Mouse (Mus musculus) embryonic fibroblast, embryonic 13.5 days (primary cell): ENCODE measurements around the gene Rad9a. TPM values are rescaled to one million over a fixed set of nuclear protein-coding genes. Genes with fewer than 3 reads are reported as not detected.
A peak's percentile ranks its signal among the peaks of the same experiment; 100 is the strongest.

Experiments
- H3K27ac ChIP-seq: 2 replicates; pipeline ENCODE4 v1.5.1; 2012; ENCODE audit warnings: low read length, control low read depth, inconsistent platforms; ENCODE audit not compliant: insufficient read depth
- H3K4me1 ChIP-seq: 2 replicates; pipeline ENCODE4 v1.6.1; 2011; ENCODE audit warnings: low read length; ENCODE audit not compliant: control insufficient read depth, insufficient read depth
- H3K4me3 ChIP-seq: 2 replicates; pipeline ENCODE4 v1.5.1; 2011; ENCODE audit warnings: mild to moderate bottlenecking, control low read depth, low read length; ENCODE audit not compliant: insufficient read depth
- CTCF ChIP-seq: IDR thresholded peaks from 2 replicates; pipeline ENCODE4 v1.5.1; 2011; ENCODE audit warnings: mild to moderate bottlenecking, control low read depth, low read length, moderate library complexity, borderline replicate concordance; ENCODE audit not compliant: insufficient read depth
- POLR2A ChIP-seq: IDR thresholded peaks from 2 replicates; pipeline ENCODE4 v1.6.1; 2011; ENCODE audit warnings: low read depth, mild to moderate bottlenecking, control low read depth, low read length, moderate library complexity
- polyA plus RNA-seq: library from polyadenylated mRNA; stranded (reverse); fragments of >200 nt; gene quantifications from 2 replicates; pipeline ENCODE4 v1.2.4, GENCODE M21; 2011; ENCODE audit warnings: low read depth; ENCODE audit not compliant: missing spikeins, insufficient read length

Rad9a gene
- polyA plus RNA-seq, 1 experiment = 32.3 TPM

GRCm38 (mm10) chr19:4194776-4195650, 6.4 kb downstream of the Rad9a start:
- Histone ChIP-seq H3K4me1 (peaks cover 21% of the 10 kb centered on the region), H3K27ac (no peak overlapping the region), H3K4me3 (no peak overlapping the region)
- TF ChIP-seq CTCF = no peak
- peak; percentile 15; the same call in 1 of the 2 replicates for TF ChIP-seq POLR2A

GRCm38 (mm10) chr19:4194021-4194724, 7.3 kb downstream of the Rad9a start:
- Histone ChIP-seq H3K27ac (no peak overlapping the region), H3K4me1 (peaks cover 19% of the 10 kb centered on the region), H3K4me3 (no peak overlapping the region)
- TF ChIP-seq CTCF (no peak), POLR2A (peak; percentile 14; the same call in 1 of the 2 replicates)

GRCm38 (mm10) chr19:4193129-4193528, 8.3 kb downstream of the Rad9a start:
- peaks cover 19% of the 10 kb centered on the region for H3K4me1 ChIP-seq
- peak overlapping the region; percentile 94 for H3K4me3 ChIP-seq
- no peak for TF ChIP-seq POLR2A
- TF ChIP-seq CTCF = no peak
- H3K27ac ChIP-seq = no peak overlapping the region

- H3K27ac ChIP-seq = peak overlapping the region; percentile 76
- peak overlapping the region; percentile 94 for H3K4me3 ChIP-seq
- H3K4me1 ChIP-seq = peaks cover 19% of the 10 kb centered on the region
- TF ChIP-seq CTCF (no peak), POLR2A (no peak)
Observed at GRCm38 (mm10) chr19:4192251-4192985, 9.0 kb downstream of the Rad9a start.

GRCm38 (mm10) chr19:4191528-4192250, 9.8 kb downstream of the Rad9a start, which contains the start of gene Ppp1ca:
TSS of gene Ppp1ca (plus strand) at chr19:4192065.
- peak; percentile 89 for TF ChIP-seq POLR2A
- TF ChIP-seq CTCF = peak; percentile 47; the same call in 1 of the 2 replicates
- Histone ChIP-seq H3K4me1 (peaks cover 18% of the 10 kb centered on the region), H3K27ac (peak within 1 kb of the TSS; percentile 76)

GRCm38 (mm10) chr19:4190831-4191334, 10.6 kb downstream of the Rad9a start, which contains the start of gene Tbc1d10c:
TSS of gene Tbc1d10c (minus strand) at chr19:4191284.
- H3K4me1 ChIP-seq = peaks cover 10% of the 10 kb centered on the region
- TF ChIP-seq POLR2A = no peak
- peak within 1 kb of the TSS; percentile 76 for H3K27ac ChIP-seq
- H3K4me3 ChIP-seq = peak within 1 kb of the TSS; percentile 94

More at GRCm38 (mm10) chr19:4191528-4192250, 9.8 kb downstream of the Rad9a start, which contains the start of gene Ppp1ca:
- H3K4me3 ChIP-seq = peak within 1 kb of the TSS; percentile 94

- Histone ChIP-seq H3K4me3 (no peak overlapping the region), H3K4me1 (peaks cover 13% of the 10 kb centered on the region), H3K27ac (no peak overlapping the region)
- no peak for TF ChIP-seq CTCF
- no peak for TF ChIP-seq POLR2A
Observed at GRCm38 (mm10) chr19:4189051-4189620, 12.3 kb downstream of the Rad9a start.

- TF ChIP-seq CTCF (no peak), POLR2A (no peak)
- Histone ChIP-seq H3K4me3 (no peak overlapping the region), H3K27ac (no peak overlapping the region), H3K4me1 (peaks cover 7% of the 10 kb centered on the region; the same call in 1 of the 2 replicates)
Observed at GRCm38 (mm10) chr19:4187303-4187702, 14.2 kb downstream of the Rad9a start.
